Mouse (Mus musculus) activated CD4-positive, CD25-positive, alpha-beta regulatory T cell, adult 4 months (primary cell): Measurements from ENCODE around the gene Tbrg4. TPM values are rescaled to one million over a fixed set of nuclear protein-coding genes. Genes with fewer than 3 reads are reported as not detected.
"Not testable (repeated sequence)": the region's sequence is repeated elsewhere in the genome, so short reads cannot be mapped to it uniquely, and the experiment has no call there.

Experiments used
- ATAC-seq: one replicate; pipeline ENCODE4 v1.8.0; 2017
- polyA plus RNA-seq, 2 experiments: library from polyadenylated mRNA; unstranded; fragments of 100-300 nt; shearing (Covaris generic); gene quantifications; one replicate each; pipeline ENCODE4 v1.2.1; 2017

The Tbrg4 gene
- polyA plus RNA-seq, result 10 to 100 TPM; 21.6 to 33.6 TPM

GRCm38 (mm10) chr11:6625478-6626387 is at the start of gene Tbrg4:
TSS of gene Tbrg4 (minus strand) at chr11:6626067.
- ATAC-seq, result peak; percentile 77

DNA sequence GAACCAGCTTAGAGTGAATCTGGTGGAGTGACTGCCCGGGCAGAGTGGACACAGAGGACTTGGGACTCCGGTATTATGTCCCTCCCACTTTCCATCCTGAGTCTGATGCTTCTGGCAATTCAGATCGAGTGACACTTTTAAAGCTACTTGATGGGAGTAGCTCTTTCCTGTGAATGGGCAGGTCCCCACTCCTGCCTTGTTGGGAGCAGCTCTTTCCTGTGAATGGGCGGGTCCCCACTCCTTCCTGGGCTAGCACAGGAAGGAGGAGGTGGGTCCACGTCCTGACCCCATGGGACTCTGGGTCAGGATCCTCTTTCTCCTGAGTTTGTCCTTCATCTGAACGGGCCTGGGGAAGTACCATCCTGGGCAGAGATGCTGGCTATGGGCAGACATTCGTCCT is 49.5 kb upstream of the Tbrg4 start:
- ATAC-seq, result no peak

DNA sequence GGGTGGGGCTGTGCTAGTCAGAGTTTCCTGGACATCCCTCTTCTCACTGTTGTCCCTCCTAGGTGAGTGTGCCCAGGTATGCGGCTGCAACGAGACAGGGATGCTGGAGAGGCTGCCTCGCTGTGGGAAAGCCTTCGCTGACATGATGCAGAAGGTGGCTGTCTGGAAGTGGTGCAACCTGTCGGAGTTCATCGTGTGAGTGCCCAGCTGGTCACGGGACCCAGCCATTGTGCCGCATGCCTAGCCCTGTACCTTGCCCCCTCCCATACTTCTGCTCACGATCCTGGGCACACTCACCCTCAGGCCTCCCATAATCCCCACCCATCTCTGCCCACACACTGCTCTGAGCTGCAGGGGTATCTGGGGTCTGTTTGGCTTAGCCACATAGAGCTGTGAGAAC is 48.8 kb upstream of the Tbrg4 start:
- no peak for ATAC-seq

DNA sequence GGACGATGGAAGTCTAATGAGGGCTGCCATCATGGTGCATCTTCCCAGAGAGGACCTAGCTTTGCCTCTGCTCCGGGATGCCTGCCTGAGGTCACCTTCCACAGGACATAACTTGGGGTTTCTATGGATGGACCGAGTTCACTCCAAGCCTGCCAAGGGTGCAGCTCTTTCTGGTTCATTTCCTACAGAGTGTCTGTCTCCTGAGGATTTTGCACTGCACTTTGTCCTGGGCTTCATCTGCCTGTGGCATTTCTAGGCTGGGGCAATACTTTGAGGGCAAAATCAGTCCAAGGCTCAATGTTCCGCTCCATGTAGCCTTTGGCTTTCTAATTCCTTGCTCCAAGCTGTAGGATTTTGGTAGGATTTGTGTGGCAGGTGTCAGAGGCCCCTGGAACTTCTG is 45.0 kb upstream of the Tbrg4 start:
- ATAC-seq, result no peak

DNA sequence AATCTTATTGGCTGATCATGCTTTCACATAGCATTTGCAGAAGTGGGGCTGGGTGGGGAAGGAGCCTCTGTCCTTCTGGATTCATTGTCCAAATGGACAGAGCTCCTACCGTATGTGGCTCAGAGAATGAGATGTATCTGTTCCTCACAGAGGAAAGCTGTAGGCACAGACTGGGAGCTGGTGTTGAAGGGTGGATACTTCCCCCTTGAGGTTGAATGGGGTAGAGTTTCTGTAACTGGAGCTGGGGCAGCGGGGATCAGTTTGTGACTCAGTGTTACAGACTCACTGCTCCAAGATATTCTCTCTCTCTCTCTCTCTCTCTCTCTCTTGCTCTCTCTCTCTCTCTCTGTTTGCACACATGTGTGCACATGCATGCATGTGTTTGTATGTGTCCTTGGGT is 44.2 kb upstream of the Tbrg4 start:
- ATAC-seq, result no peak

- no peak for ATAC-seq
Measured at GRCm38 (mm10) chr11:6669041-6669440, 43.2 kb upstream of the Tbrg4 start.

GRCm38 (mm10) chr11:6666634-6667033 is 40.8 kb upstream of the Tbrg4 start:
- ATAC-seq, result no peak

- ATAC-seq, result no peak
Measured at GRCm38 (mm10) chr11:6661206-6661605, 35.3 kb upstream of the Tbrg4 start.

DNA sequence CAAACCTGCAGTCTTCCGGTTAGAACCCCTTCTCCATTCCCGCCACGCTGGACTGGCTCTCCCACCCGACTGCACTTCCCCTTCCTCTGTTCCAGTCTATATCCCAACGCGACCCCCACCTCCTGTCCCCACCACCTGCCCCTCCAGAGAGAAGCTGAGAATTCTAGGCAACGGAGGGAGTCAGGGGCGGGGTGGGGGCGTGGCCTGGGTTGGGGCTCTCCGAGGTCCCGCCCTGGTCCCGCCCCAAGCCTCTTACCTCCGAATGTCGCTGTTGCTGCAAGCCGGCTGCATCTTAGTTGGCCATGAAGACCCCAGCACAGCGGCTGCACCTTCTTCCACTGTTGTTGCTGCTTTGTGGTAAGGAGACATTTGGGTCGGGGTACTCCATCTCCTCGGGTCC is 32.4 kb upstream of the Tbrg4 start, which contains the start of gene Ramp3:
Gene Ramp3 (plus strand): TSS at position 251 of the 400 bp plus-strand sequence.
- no peak for ATAC-seq

DNA sequence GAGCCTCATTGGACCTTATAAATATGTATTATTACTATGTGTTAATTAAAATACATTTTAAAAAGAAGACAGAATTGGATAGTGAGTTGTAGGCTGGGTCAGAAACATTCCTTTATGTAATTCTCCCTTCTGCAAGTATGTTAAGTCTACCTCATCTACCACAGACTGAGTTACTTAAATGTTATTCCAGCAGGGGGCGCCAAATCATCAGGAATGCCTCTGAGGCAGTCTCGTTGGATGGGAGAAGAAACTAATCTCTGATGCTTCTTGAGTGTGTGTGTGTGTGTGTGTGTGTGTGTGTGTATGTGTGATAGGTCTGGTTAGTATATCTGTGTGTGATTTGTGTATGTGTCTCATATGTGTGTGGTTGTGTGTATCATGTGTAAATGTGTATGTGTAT is 29.0 kb upstream of the Tbrg4 start:
- ATAC-seq, result peak; percentile 71

- ATAC-seq, result not testable (repeated sequence)
Measured at GRCm38 (mm10) chr11:6652978-6653377, 27.1 kb upstream of the Tbrg4 start.

GRCm38 (mm10) chr11:6650519-6650918 is 24.7 kb upstream of the Tbrg4 start:
- ATAC-seq, result no peak

- no peak for ATAC-seq
Measured at GRCm38 (mm10) chr11:6647831-6648724, 22.2 kb upstream of the Tbrg4 start.

GRCm38 (mm10) chr11:6644566-6644965 is 18.7 kb upstream of the Tbrg4 start:
- no peak for ATAC-seq

DNA sequence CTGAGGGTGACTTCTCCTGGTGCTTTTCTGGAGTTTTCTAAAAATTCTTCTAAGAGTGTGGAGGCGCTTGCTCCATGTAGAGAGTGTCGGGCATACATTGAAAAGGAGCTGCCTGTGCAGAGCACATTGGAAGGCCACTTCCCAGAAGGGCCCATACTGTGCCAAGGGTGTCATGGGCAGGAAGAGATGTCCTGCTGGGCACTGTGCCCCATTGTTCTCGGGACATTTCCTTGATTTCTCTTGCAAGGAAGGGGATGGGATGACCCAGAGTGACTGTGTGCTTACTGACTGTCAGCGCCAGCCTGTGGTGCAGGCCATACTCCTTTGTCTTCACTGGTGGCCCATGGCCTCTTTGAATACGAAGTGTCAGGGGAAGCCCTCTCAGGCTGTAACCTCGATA is 13.2 kb upstream of the Tbrg4 start:
- ATAC-seq, result no peak

- ATAC-seq, result no peak
Measured at GRCm38 (mm10) chr11:6638537-6638936, 12.7 kb upstream of the Tbrg4 start, which contains the start of gene Wap. TSS of gene Wap (minus strand) at chr11:6638637.

- ATAC-seq, result no peak
Measured at GRCm38 (mm10) chr11:6636150-6636549, 10.3 kb upstream of the Tbrg4 start.

- ATAC-seq, result no peak
Measured at GRCm38 (mm10) chr11:6629655-6630054, 3.8 kb upstream of the Tbrg4 start.

DNA sequence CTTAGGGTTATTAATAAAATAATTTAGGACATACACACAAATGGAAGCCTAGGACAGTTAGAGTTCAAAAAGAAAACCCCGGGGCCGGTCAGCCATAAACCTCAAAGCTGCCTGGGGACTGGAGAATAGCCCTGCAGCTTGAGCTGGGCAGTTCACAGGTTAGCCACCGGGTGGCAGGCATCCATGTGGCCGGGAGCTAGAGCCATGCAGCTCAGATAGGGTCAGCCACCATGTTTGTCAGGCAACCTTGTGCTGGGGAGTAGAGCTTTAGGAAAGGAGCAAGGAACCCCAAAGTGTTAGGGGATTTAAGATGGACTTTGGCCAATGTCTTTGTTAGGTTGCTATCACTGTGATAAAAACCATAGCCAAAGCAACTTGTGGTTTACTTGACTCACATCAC is 2.7 kb upstream of the Tbrg4 start:
- ATAC-seq, result no peak

- peak; percentile 38 for ATAC-seq
Measured at GRCm38 (mm10) chr11:6627731-6628130, 1.9 kb upstream of the Tbrg4 start.

DNA sequence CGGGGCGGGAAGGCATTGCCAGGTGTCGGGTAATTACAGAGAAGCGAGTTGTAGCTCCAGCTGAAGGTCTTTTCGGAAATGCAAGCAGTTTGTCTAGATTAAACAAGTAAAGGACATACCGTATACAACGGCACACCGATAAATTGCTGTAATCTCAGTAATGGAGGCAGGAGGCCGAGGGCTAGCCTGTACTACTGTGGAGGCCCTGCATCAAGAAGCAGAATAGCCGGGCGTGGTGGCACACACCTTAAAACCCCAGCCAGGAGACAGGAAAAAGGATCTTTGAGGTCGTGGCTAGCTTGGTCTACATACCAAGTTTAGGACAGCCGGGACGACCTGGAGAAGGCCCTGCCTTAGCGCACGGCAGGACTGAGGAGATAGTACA is 513 bp upstream of the Tbrg4 start:
- no peak for ATAC-seq

- ATAC-seq, result no peak
Measured at GRCm38 (mm10) chr11:6624619-6625382, 1.1 kb downstream of the Tbrg4 start.

GRCm38 (mm10) chr11:6623704-6624103 is 2.2 kb downstream of the Tbrg4 start:
- ATAC-seq, result no peak
